ENCODE assay signal across 8 mouse cellular contexts in genomic region chr11:120783426-120784063, GRCm38 (mm10). TPM values are rescaled to one million over a fixed set of nuclear protein-coding genes. Genes with fewer than 3 reads are reported as not detected.
A peak's percentile ranks its signal among the peaks of the same experiment; 100 is the strongest.
DNase-seq lines count a peak whose midpoint lies in the region; ATAC-seq and TF ChIP-seq lines count a peak whose summit lies in the region.

No protein-coding gene starts in this region.

- TF ChIP-seq POLR2A in heart, adult 2 months (IDR thresholded peaks at IDR 0.05; ENCODE audit: insufficient read depth, low read depth, low read length): no peak

- no peak for TF ChIP-seq EP300 in heart, adult 2 months (IDR thresholded peaks at IDR 0.05; ENCODE audit: insufficient read depth, low read depth, low read length)

- no peaks in the 10 kb centered on the region for H3K9me3 ChIP-seq in E14TG2a.4 (ENCODE audit: low read length)
- H3K9me3 ChIP-seq in erythroblast, embryonic 14.5 days (ENCODE audit: control insufficient read depth, low read length): no peaks in the 10 kb centered on the region
- no peaks in the 10 kb centered on the region for H3K9me3 ChIP-seq in limb, embryonic 11.5 days (ENCODE audit: control insufficient read depth, low read length)
- no peaks in the 10 kb centered on the region for H3K9me3 ChIP-seq in neural tube, embryonic 15.5 days (replicated peaks)

- H3K4me1 ChIP-seq in heart, adult 2 months (ENCODE audit: control insufficient read depth, insufficient read depth, low read length): peaks cover 7% of the 10 kb centered on the region
- peaks cover 78% of the 10 kb centered on the region for H3K4me1 ChIP-seq in E14TG2a.4 (replicated peaks; ENCODE audit: low read depth, low read length)
- H3K4me1 ChIP-seq in erythroblast, embryonic 14.5 days (ENCODE audit: control insufficient read depth): peaks cover 42% of the 10 kb centered on the region
- peaks cover 12% of the 10 kb centered on the region for H3K4me1 ChIP-seq in limb, embryonic 11.5 days (ENCODE audit: control insufficient read depth, insufficient read depth, low read length)
- H3K4me1 ChIP-seq in neural tube, embryonic 15.5 days: peaks cover 29% of the 10 kb centered on the region

- peak overlapping the region; percentile 96 for H3K4me2 ChIP-seq in limb, embryonic 11.5 days (ENCODE audit: low read depth, severe bottlenecking)
- peak overlapping the region; percentile 98 for H3K4me2 ChIP-seq in neural tube, embryonic 15.5 days

- DNase-seq in heart, adult 2 months: no peak
- DNase-seq in heart, adult 18-20 months: no peak
- peak; percentile 29 for DNase-seq in limb, embryonic 11.5 days (ENCODE audit: low spot score)
- no peak for DNase-seq in right cerebral cortex, adult 18-20 months
- no peak for DNase-seq in embryo, embryonic 9.5 days (ENCODE audit: extremely low spot score)

- H3K4me3 ChIP-seq in heart, adult 2 months: peak overlapping the region; percentile 77
- peak overlapping the region; percentile 95 for H3K4me3 ChIP-seq in E14TG2a.4 (replicated peaks; ENCODE audit: low read length)
- H3K4me3 ChIP-seq in erythroblast, embryonic 14.5 days (replicated peaks): peak overlapping the region; percentile 95
- H3K4me3 ChIP-seq in limb, embryonic 11.5 days (ENCODE audit: low read depth, low read length): peak overlapping the region; percentile 96
- H3K4me3 ChIP-seq in neural tube, embryonic 15.5 days (replicated peaks): peak overlapping the region; percentile 97

- no peak for TF ChIP-seq CTCF in heart, adult 2 months (IDR thresholded peaks at IDR 0.05)
- no peak for TF ChIP-seq CTCF in E14TG2a.4 (conservative IDR thresholded peaks at IDR 0.05; ENCODE audit: low read length)

- peaks cover 2% of the 10 kb centered on the region; the same call in 1 of the 2 replicates for H3K79me2 ChIP-seq in heart, adult 2 months (replicated peaks; ENCODE audit: control insufficient read depth, insufficient read depth, low read length)

- intact Hi-C loops in heart, adult 2 months (cut with DNase I): no loop called here

- no peaks in the 10 kb centered on the region for H3K36me3 ChIP-seq in heart, adult 2 months (ENCODE audit: control insufficient read depth, insufficient read depth, low read length)
- peaks cover 67% of the 10 kb centered on the region for H3K36me3 ChIP-seq in E14TG2a.4 (ENCODE audit: insufficient read depth, low read length)
- peaks cover 60% of the 10 kb centered on the region for H3K36me3 ChIP-seq in erythroblast, embryonic 14.5 days (ENCODE audit: control insufficient read depth)
- H3K36me3 ChIP-seq in limb, embryonic 11.5 days (ENCODE audit: control insufficient read depth, insufficient read depth, low read length): peaks cover 7% of the 10 kb centered on the region
- peaks cover 55% of the 10 kb centered on the region for H3K36me3 ChIP-seq in neural tube, embryonic 15.5 days

- ATAC-seq in limb, embryonic 11.5 days (ENCODE audit: insufficient number of reproducible peaks, low FRiP score, low TSS enrichment, low read depth): no peak
- ATAC-seq in neural tube, embryonic 15.5 days (ENCODE audit: low FRiP score): peak; percentile 28

- H3K9ac ChIP-seq in heart, adult 2 months (ENCODE audit: low read depth, low read length): peak overlapping the region; percentile 99
- H3K9ac ChIP-seq in limb, embryonic 11.5 days (ENCODE audit: low read length): peak overlapping the region; percentile 90
- H3K9ac ChIP-seq in neural tube, embryonic 15.5 days (replicated peaks): peak overlapping the region; percentile 98

- 2% methylated on average over 42 of the region's 42 CpGs for WGBS in heart, adult 2 months
- 3% methylated on average over 35 of the region's 42 CpGs for WGBS in limb, embryonic 11.5 days
- WGBS in neural tube, embryonic 15.5 days: 1% methylated on average over 40 of the region's 42 CpGs

- H3K27ac ChIP-seq in heart, adult 2 months: peak overlapping the region; percentile 88
- H3K27ac ChIP-seq in limb, embryonic 11.5 days (replicated peaks; ENCODE audit: low read depth, low read length): no peak overlapping the region
- H3K27ac ChIP-seq in neural tube, embryonic 15.5 days (replicated peaks): peak overlapping the region; percentile 87

- no peaks in the 10 kb centered on the region for H3K27me3 ChIP-seq in heart, adult 2 months (ENCODE audit: control insufficient read depth, insufficient read depth, low read length)
- H3K27me3 ChIP-seq in E14TG2a.4 (ENCODE audit: insufficient read depth, low read length): no peaks in the 10 kb centered on the region
- no peaks in the 10 kb centered on the region for H3K27me3 ChIP-seq in erythroblast, embryonic 14.5 days (ENCODE audit: control insufficient read depth)
- H3K27me3 ChIP-seq in limb, embryonic 11.5 days (ENCODE audit: control insufficient read depth, insufficient read depth, low read length): no peaks in the 10 kb centered on the region
- H3K27me3 ChIP-seq in neural tube, embryonic 15.5 days (replicated peaks): no peaks in the 10 kb centered on the region

RNA-seq across cellular contexts. Expression of gene Rfng, which starts 0.5 kb away (rescaled TPM):
- 10 to 100 TPM; 11.9 to 12.5 TPM for total RNA-seq in heart, adult 2 months (2021)
- polyA plus RNA-seq in heart, adult 2 months (2012; rRNA removed): 28.6 and 30.0 TPM in 2 replicates
- 10 to 100 TPM; 11.4 to 11.5 TPM for total RNA-seq in heart, adult 18-20 months (2021)
- polyA plus RNA-seq in erythroblast, embryonic 14.5 days (2012): 3.1 and 4.6 TPM in 2 replicates
- 23.7 and 29.5 TPM in 2 replicates for polyA plus RNA-seq in limb, embryonic 11.5 days (2014; fragmentation: Nextera tagmentation; extraction: Ambion mirVana)
- polyA plus RNA-seq in neural tube, embryonic 15.5 days (2015; fragmentation: Nextera tagmentation; extraction: Ambion mirVana): 123 and 136 TPM in 2 replicates

RNA-seq across cellular contexts. Expression of gene Gps1, which starts 0.5 kb away (rescaled TPM):
- total RNA-seq in heart, adult 2 months (2021): 10 to 100 TPM; 54.4 to 55.8 TPM
- polyA plus RNA-seq in heart, adult 2 months (2012; rRNA removed): 85.9 and 129 TPM in 2 replicates
- total RNA-seq in heart, adult 18-20 months (2021): 10 to 100 TPM; 54.8 to 55.9 TPM
- polyA plus RNA-seq in erythroblast, embryonic 14.5 days (2012): 2.4 and 3.1 TPM in 2 replicates
- polyA plus RNA-seq in limb, embryonic 11.5 days (2014; fragmentation: Nextera tagmentation; extraction: Ambion mirVana): 266 and 275 TPM in 2 replicates
- 266 and 277 TPM in 2 replicates for polyA plus RNA-seq in neural tube, embryonic 15.5 days (2015; fragmentation: Nextera tagmentation; extraction: Ambion mirVana)

RNA-seq across cellular contexts. Expression of gene Dus1l, which starts 12.7 kb away (rescaled TPM):
- total RNA-seq in heart, adult 2 months (2021): 10 to 100 TPM; 23.3 to 23.5 TPM
- polyA plus RNA-seq in heart, adult 2 months (2012; rRNA removed): 20.6 and 26.4 TPM in 2 replicates
- total RNA-seq in heart, adult 18-20 months (2021): 10 to 100 TPM; 22.4 to 30.3 TPM
- 14.2 and 21.1 TPM in 2 replicates for polyA plus RNA-seq in erythroblast, embryonic 14.5 days (2012)
- 87.4 and 95.9 TPM in 2 replicates for polyA plus RNA-seq in limb, embryonic 11.5 days (2014; fragmentation: Nextera tagmentation; extraction: Ambion mirVana)
- polyA plus RNA-seq in neural tube, embryonic 15.5 days (2015; fragmentation: Nextera tagmentation; extraction: Ambion mirVana): 45.4 and 52.4 TPM in 2 replicates

RNA-seq across cellular contexts. Expression of gene Hmga1b, which starts 21.0 kb away (rescaled TPM):
- 10 to 100 TPM; 24.5 to 31.4 TPM for total RNA-seq in heart, adult 2 months (2021)
- 0.57 and 1.4 TPM in 2 replicates for polyA plus RNA-seq in heart, adult 2 months (2012; rRNA removed)
- 10 to 100 TPM; 23.6 to 49.8 TPM for total RNA-seq in heart, adult 18-20 months (2021)
- 20.5 and 21.4 TPM in 2 replicates for polyA plus RNA-seq in erythroblast, embryonic 14.5 days (2012)
- 11.2 and 13.4 TPM in 2 replicates for polyA plus RNA-seq in limb, embryonic 11.5 days (2014; fragmentation: Nextera tagmentation; extraction: Ambion mirVana)
- 2.2 and 3.1 TPM in 2 replicates for polyA plus RNA-seq in neural tube, embryonic 15.5 days (2015; fragmentation: Nextera tagmentation; extraction: Ambion mirVana)

RNA-seq across cellular contexts. Expression of gene Fasn, which starts 40.8 kb away (rescaled TPM):
- 10 to 100 TPM; 22.0 to 32.1 TPM for total RNA-seq in heart, adult 2 months (2021)
- 318 and 731 TPM in 2 replicates for polyA plus RNA-seq in heart, adult 2 months (2012; rRNA removed)
- 100 to 1,000 TPM in 1 of 2 experiments, 10 to 100 TPM in 1; 41.4 to 258 TPM for total RNA-seq in heart, adult 18-20 months (2021)
- polyA plus RNA-seq in erythroblast, embryonic 14.5 days (2012): 4.6 and 5.0 TPM in 2 replicates
- 87.3 and 91.8 TPM in 2 replicates for polyA plus RNA-seq in limb, embryonic 11.5 days (2014; fragmentation: Nextera tagmentation; extraction: Ambion mirVana)
- polyA plus RNA-seq in neural tube, embryonic 15.5 days (2015; fragmentation: Nextera tagmentation; extraction: Ambion mirVana): 67.9 and 71.0 TPM in 2 replicates

Comparison
In these comparisons a context has a peak if more than half of its experiments do, and no peak if none do; other contexts are left out.
1. RNA of gene Gps1, which starts 0.5 kb away (polyA plus RNA-seq): 266 to 277 TPM in neural tube, embryonic 15.5 days, 266 to 275 TPM in limb, embryonic 11.5 days and 85.9 to 129 TPM in heart, adult 2 months; 2.4 to 3.1 TPM in erythroblast, embryonic 14.5 days; every median in the first group is over 10 times any median in the second.
2. Peak in every context shown above with its lines, with median percentiles within 50 percentile points of each other: H3K4me3 ChIP-seq and H3K9ac ChIP-seq.